Mouse (Mus musculus): ENCODE measurements around the gene Ift57.

Ift57 gene

DNA sequence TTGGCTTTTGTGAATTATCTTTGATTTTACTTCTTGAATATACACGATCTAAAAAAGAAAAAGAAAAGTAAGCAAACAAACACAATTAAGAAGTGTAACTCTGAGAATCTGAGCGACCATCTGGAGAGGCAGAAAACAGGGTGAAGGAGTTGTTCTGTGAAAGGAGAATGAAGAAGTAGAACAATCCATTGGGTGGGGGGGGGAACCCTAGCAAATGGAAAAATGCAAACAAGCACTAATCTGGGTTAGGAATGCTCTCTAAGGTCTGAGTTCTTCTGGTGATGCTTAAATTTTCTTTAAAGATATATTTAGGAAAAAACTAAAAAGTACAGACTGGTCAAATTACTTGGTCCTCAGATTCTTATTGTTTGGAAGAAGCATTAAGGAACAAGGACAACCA is 112.9 kb downstream of the Ift57 start:
- in situ Hi-C loops (cut with MboI; ENCODE audit: low pct_unique_long_range_greater_than_20kb in 1 of 2, low sequenced_read_pairs in 2 of 2, unreplicated experiment in 1 of 2): no loop called here

GRCm38 (mm10) chr16:49812821-49813616 is 114.0 kb downstream of the Ift57 start:
- in situ Hi-C loops (cut with MboI; ENCODE audit: low pct_unique_long_range_greater_than_20kb in 1 of 2, low sequenced_read_pairs in 2 of 2, unreplicated experiment in 1 of 2): no loop called here

DNA sequence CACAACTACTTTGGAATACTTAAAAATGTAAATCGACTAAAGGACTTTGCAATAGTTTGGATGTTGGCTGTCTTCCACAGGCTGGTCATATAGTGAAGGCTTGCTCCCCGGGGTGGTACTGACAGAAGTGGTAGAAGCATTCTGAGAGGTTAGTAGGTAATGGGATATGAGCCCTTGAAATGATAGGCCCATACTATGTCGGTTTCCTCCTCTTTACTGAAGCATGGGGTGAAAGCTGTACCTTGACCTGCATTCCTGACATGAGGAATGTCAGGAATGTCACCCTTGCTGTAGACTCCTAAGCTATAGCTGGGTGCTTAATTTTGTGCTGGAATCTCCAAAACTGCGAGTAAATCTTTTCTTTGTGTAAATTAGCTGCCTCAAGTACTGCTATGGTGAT is 115.4 kb downstream of the Ift57 start:
- in situ Hi-C loops (cut with MboI; ENCODE audit: low pct_unique_long_range_greater_than_20kb in 1 of 2, low sequenced_read_pairs in 2 of 2, unreplicated experiment in 1 of 2): no loop called here
